Mouse (Mus musculus) spleen, adult 12 weeks (tissue): Measurements from ENCODE around the gene Pml.

Experiments
- DNase-seq: peaks from one replicate; pipeline ENCODE4 v3.0.0; 2022; ENCODE audit warnings: low spot score

Gene Pml

GRCm38 (mm10) chr9:58201861-58202549, 47.6 kb downstream of the Pml start:
- no peak for DNase-seq

GRCm38 (mm10) chr9:58201091-58201842, 48.3 kb downstream of the Pml start:
- DNase-seq: no peak

GRCm38 (mm10) chr9:58200270-58201090, 49.1 kb downstream of the Pml start:
- DNase-seq: no peak

- DNase-seq: no peak
Observed at GRCm38 (mm10) chr9:58199381-58200269, 50.0 kb downstream of the Pml start.

GRCm38 (mm10) chr9:58198801-58199371, 50.7 kb downstream of the Pml start:
- no peak for DNase-seq

GRCm38 (mm10) chr9:58197781-58198701, 51.5 kb downstream of the Pml start:
- no peak for DNase-seq

GRCm38 (mm10) chr9:58196610-58197567, 52.7 kb downstream of the Pml start:
- no peak for DNase-seq

GRCm38 (mm10) chr9:58196141-58196540, 53.4 kb downstream of the Pml start:
- no peak for DNase-seq

- no peak for DNase-seq
Observed at GRCm38 (mm10) chr9:58195671-58196070, 53.9 kb downstream of the Pml start.

GRCm38 (mm10) chr9:58194222-58194621, 55.4 kb downstream of the Pml start:
- no peak for DNase-seq

- DNase-seq: no peak
Observed at GRCm38 (mm10) chr9:58184456-58184855, 65.1 kb downstream of the Pml start.

- DNase-seq: no peak
Observed at GRCm38 (mm10) chr9:58179390-58179789, 70.2 kb downstream of the Pml start.

- DNase-seq: no peak
Observed at GRCm38 (mm10) chr9:58177165-58177564, 72.4 kb downstream of the Pml start.

- DNase-seq: no peak
Observed at GRCm38 (mm10) chr9:58175745-58176487, 73.7 kb downstream of the Pml start.

GRCm38 (mm10) chr9:58174818-58175251, 74.8 kb downstream of the Pml start:
- no peak for DNase-seq

- no peak for DNase-seq
Observed at GRCm38 (mm10) chr9:58172863-58173262, 76.7 kb downstream of the Pml start.

GRCm38 (mm10) chr9:58169426-58169825, 80.2 kb downstream of the Pml start:
- DNase-seq: no peak

GRCm38 (mm10) chr9:58168880-58169279, 80.7 kb downstream of the Pml start:
- no peak for DNase-seq
